Mouse (Mus musculus) C2C12 (cell line): ENCODE measurements around the gene Ank3. TPM values are rescaled to one million over a fixed set of nuclear protein-coding genes. Genes with fewer than 3 reads are reported as not detected.
A peak's percentile ranks its signal among the peaks of the same experiment; 100 is the strongest.

ENCODE experiments used
- H3K27me3 ChIP-seq: one replicate; pipeline ENCODE4 v1.6.1; 2011; ENCODE audit not compliant: control insufficient read depth, insufficient read depth, insufficient read length
- H3K36me3 ChIP-seq: one replicate; pipeline ENCODE4 v1.6.1; 2011; ENCODE audit not compliant: control insufficient read depth, insufficient read depth
- H3K4me3 ChIP-seq: one replicate; pipeline ENCODE4 v1.5.1; 2011; ENCODE audit warnings: mild to moderate bottlenecking, control low read depth; ENCODE audit not compliant: poor library complexity, insufficient read depth, severe bottlenecking
- H3K79me2 ChIP-seq: one replicate; pipeline ENCODE4 v1.6.1; 2011; ENCODE audit not compliant: control insufficient read depth, insufficient read depth
- H3K79me3 ChIP-seq: one replicate; pipeline ENCODE4 v1.6.1; 2011; ENCODE audit warnings: low read depth, control low read depth
- H3ac ChIP-seq: one replicate; pipeline ENCODE3; 2011; ENCODE audit warnings: low read depth; ENCODE audit not compliant: control insufficient read depth, insufficient read length
- CEBPB ChIP-seq: IDR thresholded peaks from one replicate; pipeline ENCODE4 v1.6.1; 2011; ENCODE audit warnings: low read depth, mild to moderate bottlenecking, control low read depth, moderate library complexity
- CTCF ChIP-seq: IDR thresholded peaks from one replicate; pipeline ENCODE4 v1.5.1; 2011; ENCODE audit not compliant: control insufficient read depth, insufficient read depth, insufficient read length
- FOSL1 ChIP-seq: IDR thresholded peaks from one replicate; pipeline ENCODE4 v1.8.0; 2011; ENCODE audit warnings: mild to moderate bottlenecking, low read length; ENCODE audit not compliant: poor library complexity, insufficient read depth, severe bottlenecking
- MAX ChIP-seq: IDR thresholded peaks from one replicate; pipeline ENCODE4 v1.6.1; 2011; ENCODE audit warnings: mild to moderate bottlenecking, control low read depth
- MYOD1 ChIP-seq: IDR thresholded peaks from one replicate; pipeline ENCODE4 v1.6.1; 2011; ENCODE audit warnings: low read depth; ENCODE audit not compliant: control insufficient read depth, insufficient read length
- MYOG ChIP-seq: IDR thresholded peaks from one replicate; pipeline ENCODE4 v1.6.1; 2011; ENCODE audit not compliant: control insufficient read depth, insufficient read length; ENCODE audit errors: extremely low read depth
- USF1 ChIP-seq: IDR thresholded peaks from one replicate; pipeline ENCODE4 v1.6.1; 2011; ENCODE audit warnings: low read depth, mild to moderate bottlenecking, control low read depth, moderate library complexity
- polyA plus RNA-seq: library from polyadenylated mRNA; unstranded; fragments of >200 nt; fragmentation: generic; extraction: Trizol; gene quantifications from one replicate; pipeline ENCODE4 v1.2.1, GENCODE M21; 2012; ENCODE audit warnings: missing spikeins

Ank3 gene
- polyA plus RNA-seq, 1 experiment, result 9.8 TPM

DNA sequence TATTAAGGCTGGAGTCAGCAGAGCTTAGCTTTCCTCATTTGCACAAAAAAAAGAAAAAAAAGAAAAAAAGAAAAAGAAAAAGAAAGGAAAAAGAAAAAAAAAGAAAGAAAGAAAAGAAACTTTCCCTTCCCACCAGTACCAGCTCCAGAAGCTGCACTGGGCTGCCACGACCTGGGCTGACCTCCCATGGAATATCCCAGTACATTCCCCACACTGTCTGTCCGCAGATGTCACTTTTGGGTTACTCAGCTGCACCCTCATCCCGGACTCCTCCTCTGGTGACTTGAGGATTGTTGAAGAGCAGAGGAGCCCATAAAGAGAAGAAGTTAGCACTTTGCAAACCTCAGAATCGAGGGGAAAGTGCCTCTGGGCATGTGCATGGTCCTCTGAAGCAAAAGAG is 433.7 kb downstream of the Ank3 start:
- H3K79me2 ChIP-seq, result no peaks in the 10 kb centered on the region
- no peak overlapping the region for H3K4me3 ChIP-seq
- TF ChIP-seq USF1, result no peak
- TF ChIP-seq MYOD1, result no peak
- TF ChIP-seq FOSL1, result no peak
- TF ChIP-seq CTCF, result no peak
- no peak for TF ChIP-seq MAX
- TF ChIP-seq MYOG, result no peak
- H3K79me3 ChIP-seq, result no peaks in the 10 kb centered on the region
- no peaks in the 10 kb centered on the region for H3K27me3 ChIP-seq
- H3ac ChIP-seq, result no peak overlapping the region
- H3K36me3 ChIP-seq, result no peaks in the 10 kb centered on the region

DNA sequence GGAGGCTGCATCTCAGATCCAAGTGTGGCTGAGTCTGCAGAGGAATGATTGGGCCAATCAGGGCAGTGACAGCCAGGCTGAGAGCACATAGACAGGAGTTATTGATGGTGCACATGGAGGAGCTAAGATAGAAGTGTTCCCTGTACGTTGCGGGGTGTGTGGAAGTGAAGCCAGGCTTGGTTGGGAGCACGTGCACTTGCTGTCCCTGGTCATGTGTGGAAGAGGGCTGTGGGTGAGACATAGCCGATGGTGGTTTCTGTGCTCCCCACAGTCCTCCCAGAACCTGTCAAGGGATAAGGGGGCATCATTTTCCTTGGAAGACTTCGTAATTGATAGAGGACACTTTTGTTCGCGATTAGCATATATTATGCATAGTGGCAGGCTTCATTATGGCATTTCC is 434.2 kb downstream of the Ank3 start:
- no peaks in the 10 kb centered on the region for H3K79me3 ChIP-seq
- H3K4me3 ChIP-seq, result no peak overlapping the region
- no peaks in the 10 kb centered on the region for H3K27me3 ChIP-seq
- H3K36me3 ChIP-seq, result no peaks in the 10 kb centered on the region
- no peaks in the 10 kb centered on the region for H3K79me2 ChIP-seq
- H3ac ChIP-seq, result no peak overlapping the region
- no peak for TF ChIP-seq USF1
- no peak for TF ChIP-seq MYOD1
- no peak for TF ChIP-seq MYOG
- no peak for TF ChIP-seq CEBPB

DNA sequence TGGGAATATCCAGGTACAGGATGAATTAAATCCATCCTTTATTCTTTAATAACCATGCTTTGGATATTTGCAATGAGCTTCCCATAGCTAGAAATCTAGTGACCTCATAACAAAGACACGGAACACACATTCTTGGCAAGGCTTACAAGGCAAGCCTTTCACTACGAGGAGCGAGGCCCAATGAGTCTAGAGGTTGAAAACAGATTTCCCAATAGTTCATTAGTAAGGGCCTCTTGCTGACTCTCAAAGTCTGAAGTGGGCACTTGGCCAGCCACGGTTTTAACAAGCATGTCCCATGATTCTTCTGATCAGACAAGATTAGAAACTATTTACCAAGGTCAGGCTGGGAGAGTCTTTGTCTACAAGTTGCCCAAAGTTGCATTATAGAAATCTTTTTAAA is 436.1 kb downstream of the Ank3 start:
- H3K36me3 ChIP-seq, result no peaks in the 10 kb centered on the region
- no peak overlapping the region for H3ac ChIP-seq
- no peaks in the 10 kb centered on the region for H3K79me2 ChIP-seq
- no peaks in the 10 kb centered on the region for H3K27me3 ChIP-seq
- H3K4me3 ChIP-seq, result no peak overlapping the region
- no peaks in the 10 kb centered on the region for H3K79me3 ChIP-seq
- no peak for TF ChIP-seq CTCF
- no peak for TF ChIP-seq USF1
- TF ChIP-seq MYOD1, result no peak
- no peak for TF ChIP-seq CEBPB
- TF ChIP-seq FOSL1, result no peak
- no peak for TF ChIP-seq MYOG
- no peak for TF ChIP-seq MAX

DNA sequence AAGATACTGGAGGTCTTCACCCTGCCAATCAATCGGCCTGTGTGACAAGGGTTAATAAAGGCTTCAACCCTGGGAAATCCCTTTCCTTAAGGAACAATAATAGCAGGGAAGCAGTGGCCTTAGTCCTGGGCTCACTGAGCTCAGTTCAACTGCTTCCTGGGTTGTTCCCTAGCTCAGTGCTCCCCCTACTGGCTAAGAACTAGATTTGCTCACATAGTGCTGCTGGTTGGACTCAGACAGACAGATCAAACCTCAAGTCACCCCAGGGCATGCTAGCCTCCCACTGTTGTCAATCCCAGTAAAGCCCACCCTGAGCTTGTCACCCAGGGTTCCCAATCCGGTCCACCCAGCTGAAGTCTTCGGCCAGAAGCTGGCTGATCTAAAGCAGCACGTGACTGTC is 447.2 kb downstream of the Ank3 start:
- Histone ChIP-seq H3ac (no peak overlapping the region), H3K36me3 (no peaks in the 10 kb centered on the region), H3K27me3 (no peaks in the 10 kb centered on the region), H3K4me3 (no peak overlapping the region), H3K79me2 (no peaks in the 10 kb centered on the region), H3K79me3 (no peaks in the 10 kb centered on the region)
- TF ChIP-seq MYOD1, result no peak
- TF ChIP-seq FOSL1, result no peak
- TF ChIP-seq CTCF, result peak; percentile 72

DNA sequence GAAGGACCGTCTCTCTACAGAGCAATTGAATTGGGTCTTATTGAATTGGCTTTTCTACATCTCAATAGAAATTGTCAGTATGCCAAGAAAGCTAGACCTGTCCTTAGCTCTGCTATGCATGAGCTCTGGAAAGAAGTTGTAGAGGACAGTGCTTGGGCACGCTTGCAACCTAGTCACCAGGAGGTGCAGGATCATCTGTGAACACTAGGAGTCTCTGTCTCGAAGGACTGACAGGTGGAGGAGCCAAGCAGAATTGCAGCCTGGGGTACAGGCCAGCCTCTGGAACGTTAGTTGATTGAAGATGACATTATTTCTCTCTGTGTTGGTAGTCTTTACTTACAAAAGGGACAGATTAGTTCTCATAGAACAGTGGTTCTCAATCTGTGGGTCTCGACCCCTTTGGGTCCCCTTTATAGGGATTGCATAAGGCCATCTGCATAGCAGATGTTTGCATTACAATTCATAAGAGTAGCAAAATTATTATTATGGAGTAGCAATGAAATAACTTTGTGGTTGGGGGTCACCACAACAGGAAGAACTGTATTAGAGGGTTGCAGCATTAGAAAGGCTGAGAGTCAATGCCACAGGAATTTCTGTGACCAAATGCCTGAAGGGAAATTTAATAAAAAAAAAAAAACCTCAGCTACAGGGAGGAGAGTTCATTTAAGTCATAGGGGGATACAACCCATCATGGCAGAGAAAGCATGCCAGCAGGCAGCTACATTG is 454.0 kb downstream of the Ank3 start:
- peak; percentile 29 for TF ChIP-seq CEBPB
- TF ChIP-seq USF1, result no peak
- TF ChIP-seq CTCF, result no peak
- TF ChIP-seq MYOD1, result no peak
- H3K79me3 ChIP-seq, result no peaks in the 10 kb centered on the region
- no peaks in the 10 kb centered on the region for H3K79me2 ChIP-seq
- H3K36me3 ChIP-seq, result no peaks in the 10 kb centered on the region
- H3ac ChIP-seq, result no peak overlapping the region
- H3K27me3 ChIP-seq, result no peaks in the 10 kb centered on the region
- no peak overlapping the region for H3K4me3 ChIP-seq

DNA sequence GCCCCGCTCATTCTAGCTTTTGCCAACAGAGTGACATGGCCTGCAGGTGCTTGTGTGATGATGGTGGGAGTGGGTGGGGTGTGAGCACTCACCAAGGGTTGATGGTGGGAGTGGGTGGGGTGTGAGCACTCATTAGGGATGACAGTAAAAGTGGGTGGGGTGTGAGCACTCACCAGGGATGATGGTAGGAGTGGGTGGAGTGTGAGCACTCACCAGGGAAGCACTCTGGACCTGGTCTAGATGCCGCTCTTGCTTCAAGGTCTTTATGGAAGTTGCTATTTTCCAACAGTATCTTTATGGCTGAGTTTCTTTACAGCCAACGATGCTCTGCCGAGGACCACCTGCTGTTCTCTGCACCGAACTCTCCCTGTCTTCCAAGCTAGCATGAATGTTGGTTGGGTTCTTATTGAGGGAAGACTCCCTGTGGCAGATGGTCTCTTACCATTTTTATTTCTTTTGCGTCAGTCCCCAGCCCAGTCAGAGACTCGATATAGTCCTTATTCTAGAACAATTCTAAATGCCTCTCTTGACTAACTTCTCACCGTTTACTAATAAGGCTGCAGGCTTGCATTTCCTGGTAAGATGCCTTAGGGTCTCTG is 456.1 kb downstream of the Ank3 start:
- Histone ChIP-seq H3K27me3 (no peaks in the 10 kb centered on the region), H3ac (no peak overlapping the region), H3K79me3 (no peaks in the 10 kb centered on the region), H3K36me3 (no peaks in the 10 kb centered on the region), H3K79me2 (no peaks in the 10 kb centered on the region), H3K4me3 (no peak overlapping the region)
- TF ChIP-seq FOSL1 (no peak), CEBPB (no peak), MAX (no peak), MYOD1 (no peak), MYOG (no peak), CTCF (no peak), USF1 (no peak)
